Mouse (Mus musculus) lung, embryonic 16.5 days (tissue): ENCODE data around the gene Ino80d. TPM values are rescaled to one million over a fixed set of nuclear protein-coding genes. Genes with fewer than 3 reads are reported as not detected.

ENCODE experiments used
- ATAC-seq: fragments of 200-750 bp; cut with Nextera tagmentation; 2 replicates; pipeline ENCODE4 v1.8.0; 2017; ENCODE audit warnings: low read depth, mild to moderate bottlenecking, moderate library complexity
- H3K27ac ChIP-seq: fragments of 300-500 bp; sonication (generic); 2 replicates; pipeline ENCODE4 v1.5.1; 2014; ENCODE audit warnings: mild to moderate bottlenecking, control low read depth, low read length
- H3K27me3 ChIP-seq: fragments of 300-500 bp; sonication (generic); 2 replicates; pipeline ENCODE4 v1.6.1; 2014; ENCODE audit warnings: low read depth, low read length, mixed read lengths; ENCODE audit not compliant: control insufficient read depth, insufficient read depth
- H3K36me3 ChIP-seq: fragments of 300-500 bp; sonication (generic); 2 replicates; pipeline ENCODE4 v1.6.1; 2014; ENCODE audit warnings: low read length; ENCODE audit not compliant: control insufficient read depth, insufficient read depth
- H3K4me1 ChIP-seq: fragments of 300-500 bp; sonication (generic); replicated peaks from 2 replicates; pipeline ENCODE4 v1.6.1; 2014; ENCODE audit warnings: low read length, mixed read lengths; ENCODE audit not compliant: control insufficient read depth, insufficient read depth
- H3K4me2 ChIP-seq: fragments of 300-500 bp; sonication (generic); 2 replicates; pipeline ENCODE4 v1.6.1; 2014; ENCODE audit warnings: low read depth, low read length, control low read depth
- H3K4me3 ChIP-seq: fragments of 300-500 bp; sonication (generic); 2 replicates; pipeline ENCODE4 v1.5.1; 2014; ENCODE audit warnings: mild to moderate bottlenecking, low read length, control low read depth
- H3K9ac ChIP-seq: fragments of 300-500 bp; sonication (generic); 2 replicates; pipeline ENCODE4 v1.6.1; 2014; ENCODE audit warnings: low read length, control low read depth
- H3K9me3 ChIP-seq: fragments of 300-500 bp; sonication (generic); 2 replicates; pipeline ENCODE4 v1.6.1; 2016; ENCODE audit warnings: low read length; ENCODE audit not compliant: control insufficient read depth
- WGBS: fragments of 180-500 bp; shearing (Covaris S2); extraction: QIAGEN DNeasy Blood & Tissue Kit; methylation state at CpG from one replicate; pipeline ENCODE4 v1.1.7; 2014; 5-methylcytosine and 5-hydroxymethylcytosine counted together
- polyA plus RNA-seq: library from polyadenylated mRNA; unstranded; fragments of >200 nt; fragmentation: Nextera tagmentation; extraction: Ambion mirVana; gene quantifications from 2 replicates; pipeline ENCODE4 v1.2.1, GENCODE M21; 2015

The Ino80d gene
- polyA plus RNA-seq, 1 experiment from 2014 or later, result 9.7 TPM

GRCm38 (mm10) chr1:63126206-63126605, 11.7 kb upstream of the Ino80d start:
- 89% methylated on average over 3 of the region's 3 CpGs for WGBS
- no peak for ATAC-seq
- H3K4me3 ChIP-seq, result no peak overlapping the region

GRCm38 (mm10) chr1:63123823-63124450, 9.5 kb upstream of the Ino80d start:
- WGBS, result 57% methylated on average over 6 of the region's 6 CpGs
- Histone ChIP-seq H3K4me1 (no peaks in the 10 kb centered on the region), H3K4me3 (no peak overlapping the region), H3K9me3 (peaks cover 4% of the 10 kb centered on the region; the same call in 1 of the 2 replicates), H3K27ac (no peak overlapping the region), H3K9ac (no peak overlapping the region), H3K4me2 (no peak overlapping the region), H3K36me3 (peaks cover 46% of the 10 kb centered on the region), H3K27me3 (no peaks in the 10 kb centered on the region)
- ATAC-seq, result 0 out of 2 replicates have a peak, but pooled peaks have one; percentile 34

More at GRCm38 (mm10) chr1:63126206-63126605, 11.7 kb upstream of the Ino80d start:
- peaks cover 31% of the 10 kb centered on the region for H3K36me3 ChIP-seq
- H3K9ac ChIP-seq, result no peak overlapping the region
- no peaks in the 10 kb centered on the region for H3K27me3 ChIP-seq
- no peak overlapping the region for H3K27ac ChIP-seq
- peaks cover 3% of the 10 kb centered on the region; the same call in 1 of the 2 replicates for H3K4me1 ChIP-seq
- no peak overlapping the region for H3K4me2 ChIP-seq
- no peaks in the 10 kb centered on the region for H3K9me3 ChIP-seq

DNA sequence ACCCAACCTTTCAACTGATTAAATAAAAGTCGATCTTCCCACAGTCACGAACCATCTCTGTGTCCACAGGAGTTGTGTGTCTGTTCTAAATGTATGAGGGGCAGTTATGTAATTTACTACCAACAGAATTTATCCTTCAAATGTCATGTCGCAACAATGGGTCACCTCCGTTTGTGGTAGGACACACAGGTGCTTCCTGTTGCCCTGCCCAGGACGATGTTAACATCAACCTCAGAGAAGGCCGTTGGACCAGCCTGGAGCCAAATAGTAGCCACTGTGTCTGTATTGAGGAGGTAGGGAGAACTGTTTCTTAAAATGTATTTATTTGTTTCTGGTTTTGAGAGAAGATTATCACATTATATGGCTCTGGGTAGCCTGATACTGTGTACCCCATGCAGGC, 7.5 kb upstream of the Ino80d start:
- Histone ChIP-seq H3K27ac (no peak overlapping the region), H3K4me3 (no peak overlapping the region), H3K9me3 (peaks cover 4% of the 10 kb centered on the region; the same call in 1 of the 2 replicates), H3K27me3 (no peaks in the 10 kb centered on the region), H3K9ac (no peak overlapping the region), H3K4me1 (no peaks in the 10 kb centered on the region), H3K36me3 (peaks cover 46% of the 10 kb centered on the region), H3K4me2 (no peak overlapping the region)
- 75% methylated on average over 6 of the region's 6 CpGs for WGBS
- ATAC-seq, result no peak

- Histone ChIP-seq H3K4me2 (no peak overlapping the region), H3K36me3 (peaks cover 42% of the 10 kb centered on the region), H3K27ac (no peak overlapping the region), H3K9ac (no peak overlapping the region), H3K9me3 (peaks cover 4% of the 10 kb centered on the region; the same call in 1 of the 2 replicates), H3K27me3 (no peaks in the 10 kb centered on the region), H3K4me3 (no peak overlapping the region), H3K4me1 (peaks cover 3% of the 10 kb centered on the region; the same call in 1 of the 2 replicates)
- WGBS, result 96% methylated on average over 2 of the region's 2 CpGs
- no peak for ATAC-seq
Measured at GRCm38 (mm10) chr1:63120382-63120781, 5.9 kb upstream of the Ino80d start.

GRCm38 (mm10) chr1:63119675-63120074, 5.2 kb upstream of the Ino80d start:
- Histone ChIP-seq H3K9ac (no peak overlapping the region), H3K4me2 (no peak overlapping the region), H3K27ac (no peak overlapping the region), H3K4me3 (no peak overlapping the region), H3K4me1 (peaks cover 3% of the 10 kb centered on the region; the same call in 1 of the 2 replicates), H3K9me3 (peaks cover 4% of the 10 kb centered on the region; the same call in 1 of the 2 replicates), H3K36me3 (peaks cover 42% of the 10 kb centered on the region), H3K27me3 (no peaks in the 10 kb centered on the region)
- ATAC-seq, result no peak
- 82% methylated on average over 4 of the region's 4 CpGs for whole genome bisulfite sequencing

DNA sequence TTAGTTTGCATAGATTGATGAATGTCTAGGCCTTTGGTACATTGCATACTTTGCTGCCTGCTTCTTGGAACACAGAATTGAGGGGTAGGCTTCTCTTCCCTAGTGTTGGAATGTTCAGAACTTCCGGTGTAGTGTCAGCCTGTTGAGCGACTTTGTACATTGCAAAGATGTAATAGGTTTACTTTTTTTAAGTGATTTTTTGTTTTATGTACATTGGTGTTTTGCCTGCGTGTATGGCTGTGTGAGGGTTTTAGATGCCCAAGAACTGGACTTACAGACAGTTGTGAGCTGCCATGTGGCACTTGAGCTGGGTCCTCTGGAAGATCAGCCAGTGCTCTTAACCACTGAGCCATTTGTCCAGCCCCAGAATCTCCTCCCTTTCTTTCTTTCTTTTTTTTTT, 1.1 kb upstream of the Ino80d start:
- Histone ChIP-seq H3K4me1 (peaks cover 5% of the 10 kb centered on the region; the same call in 1 of the 2 replicates), H3K9me3 (no peaks in the 10 kb centered on the region), H3K9ac (peak overlapping the region; percentile 100), H3K27ac (peak overlapping the region; percentile 96), H3K27me3 (no peaks in the 10 kb centered on the region), H3K4me3 (peak overlapping the region; percentile 84), H3K4me2 (peak overlapping the region; percentile 72), H3K36me3 (peaks cover 12% of the 10 kb centered on the region)
- WGBS, result 12% methylated on average over 3 of the region's 3 CpGs
- no peak for ATAC-seq

DNA sequence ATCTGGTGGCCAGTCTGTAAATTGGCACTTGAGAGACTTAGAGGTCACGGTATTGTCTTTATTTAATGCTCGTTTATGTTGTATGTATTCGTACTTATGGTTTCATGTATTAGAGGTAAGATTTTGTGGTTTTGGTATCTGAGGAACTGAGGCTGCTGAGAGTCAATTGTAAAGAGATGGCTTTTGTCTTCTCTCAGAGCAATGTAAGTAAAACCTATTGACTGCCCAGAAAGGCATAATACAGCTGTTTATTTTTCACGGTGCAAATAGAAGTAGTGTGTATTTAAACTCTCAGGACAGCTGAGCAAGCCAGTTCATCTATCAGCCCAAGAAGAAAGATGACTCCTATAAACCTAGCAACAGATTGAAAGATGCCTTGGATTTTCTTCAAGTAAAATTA, 629 bp upstream of the Ino80d start:
- H3K4me1 ChIP-seq, result peaks cover 7% of the 10 kb centered on the region
- peak overlapping the region; percentile 100 for H3K9ac ChIP-seq
- peak overlapping the region; percentile 84 for H3K4me3 ChIP-seq
- H3K27me3 ChIP-seq, result no peaks in the 10 kb centered on the region
- no peaks in the 10 kb centered on the region for H3K9me3 ChIP-seq
- H3K27ac ChIP-seq, result peak overlapping the region; percentile 96
- H3K36me3 ChIP-seq, result peaks cover 7% of the 10 kb centered on the region
- WGBS, result 6% methylated on average over 4 of the region's 4 CpGs
- peak overlapping the region; percentile 72 for H3K4me2 ChIP-seq
- no peak for ATAC-seq

DNA sequence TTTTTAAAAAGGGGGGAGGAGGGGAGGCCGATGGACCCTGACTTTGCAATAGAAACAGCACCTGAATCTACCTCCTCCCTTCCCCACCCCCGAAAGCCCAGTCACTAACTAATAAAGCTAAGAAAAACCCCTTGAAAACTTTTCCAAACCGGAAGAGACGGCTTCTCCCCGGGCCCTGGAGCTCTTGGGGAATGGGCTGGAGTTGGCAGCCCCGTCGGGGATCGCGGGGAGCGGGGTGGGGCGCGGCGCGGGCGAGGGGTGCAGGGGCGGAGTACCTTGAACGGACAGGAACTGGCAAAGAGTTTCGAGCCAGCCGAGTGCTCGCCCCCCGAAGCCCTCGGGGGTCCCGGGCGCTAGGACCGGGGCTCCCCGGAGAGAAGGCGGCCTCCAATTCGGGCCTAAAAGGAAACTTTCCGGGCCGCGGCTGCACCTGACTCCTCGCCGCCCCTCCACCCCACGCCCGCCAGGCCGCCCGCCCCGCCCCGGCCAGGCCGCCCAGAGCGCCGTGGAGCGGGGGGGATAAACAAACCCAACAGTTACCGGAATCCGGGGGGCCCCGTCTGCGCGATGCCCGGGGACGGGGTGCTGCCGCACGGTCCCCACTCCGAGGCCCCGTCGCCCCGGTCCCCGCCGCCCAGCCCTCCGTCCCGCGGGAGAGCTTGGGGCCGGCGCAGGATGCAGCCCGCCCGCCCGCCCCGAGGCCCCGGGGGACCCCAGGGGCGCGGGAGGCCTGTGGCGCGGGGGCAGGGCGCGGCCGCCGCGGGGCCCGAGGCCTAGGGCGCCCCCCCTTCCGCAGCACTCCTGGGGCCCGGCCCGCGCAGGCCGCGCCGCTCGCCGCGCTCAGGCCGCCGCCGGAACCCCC, 962 bp downstream of the Ino80d start:
- WGBS, result under 1% methylated on average over 55 of the region's 92 CpGs
- Histone ChIP-seq H3K4me1 (peaks cover 8% of the 10 kb centered on the region), H3K27ac (peak overlapping the region; percentile 96), H3K4me2 (peak overlapping the region; percentile 72), H3K36me3 (peaks cover 1% of the 10 kb centered on the region; the same call in 1 of the 2 replicates), H3K4me3 (peak overlapping the region; percentile 84), H3K9me3 (no peaks in the 10 kb centered on the region), H3K27me3 (no peaks in the 10 kb centered on the region), H3K9ac (peak overlapping the region; percentile 100)
- ATAC-seq, result peak; percentile 59

DNA sequence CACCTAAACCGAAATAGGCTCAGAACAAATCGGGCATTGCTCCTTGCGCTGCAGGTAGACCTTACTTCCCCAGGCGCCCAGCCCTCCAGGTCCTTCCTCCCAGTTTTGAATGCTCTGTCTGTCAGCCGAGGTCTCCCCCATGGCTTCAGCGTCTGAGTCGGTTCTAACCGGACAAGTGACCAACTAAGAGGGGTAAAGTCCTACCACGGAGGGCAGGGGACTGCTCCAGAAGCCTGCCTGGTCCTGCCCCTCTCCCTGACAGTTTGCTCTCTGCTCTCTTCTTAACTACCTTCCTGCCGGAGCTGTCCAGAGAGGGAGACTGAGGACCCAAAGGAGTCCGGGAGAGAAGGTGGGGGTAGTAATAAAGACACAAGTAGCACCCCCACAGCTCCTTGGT, 1.6 kb downstream of the Ino80d start:
- H3K27ac ChIP-seq, result peak overlapping the region; percentile 96
- peak overlapping the region; percentile 84 for H3K4me3 ChIP-seq
- H3K4me1 ChIP-seq, result peaks cover 9% of the 10 kb centered on the region
- no peaks in the 10 kb centered on the region for H3K27me3 ChIP-seq
- H3K36me3 ChIP-seq, result no peaks in the 10 kb centered on the region
- peak; percentile 10; the same call in 1 of the 2 replicates for ATAC-seq
- peak overlapping the region; percentile 100 for H3K9ac ChIP-seq
- no peaks in the 10 kb centered on the region for H3K9me3 ChIP-seq
- peak overlapping the region; percentile 72 for H3K4me2 ChIP-seq
- WGBS, result 4% methylated on average over 11 of the region's 11 CpGs
